In the genomic region with DNA sequence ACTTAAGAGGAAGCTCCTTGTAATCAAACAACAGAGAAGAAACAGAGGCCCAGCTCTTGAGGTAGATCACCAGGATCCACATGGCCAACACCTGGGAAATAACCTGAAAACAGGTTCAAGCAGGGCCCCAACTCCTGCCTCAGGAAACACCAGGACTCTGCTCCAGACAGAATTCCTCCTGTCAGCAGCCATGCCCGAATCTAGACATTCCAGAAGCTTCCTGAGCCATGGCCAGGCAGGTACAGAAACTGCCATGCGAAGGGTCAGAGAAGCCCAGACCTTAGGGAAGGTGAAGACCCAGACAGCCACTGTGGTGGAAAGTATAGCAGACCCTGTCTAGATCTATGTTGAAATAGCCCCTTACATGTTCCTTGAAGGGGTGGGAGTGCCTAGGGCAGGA, we compare ENCODE assay signal across 23 mouse cellular contexts. TPM values are rescaled to one million over a fixed set of nuclear protein-coding genes. Genes with fewer than 3 reads are reported as not detected.
"Had no signal": no experiment of that assay in that cellular context is flagged by ENCODE, and none has a peak within 500 bp of the region (broad histone marks: within the 10 kb centered on the region; RNA-seq: fewer than 3 reads in every experiment).

No protein-coding gene starts in this region.

- H3K4me3 ChIP-seq: forebrain, embryonic 15.5 days; heart, embryonic 10.5 days; heart, embryonic 12.5 days; hindbrain, embryonic 13.5 days; hindbrain, embryonic 15.5 days; limb, embryonic 10.5 days; limb, embryonic 12.5 days; liver, embryonic 13.5 days; liver, embryonic 15.5 days had no signal

- ATAC-seq: forebrain, embryonic 15.5 days; forebrain, postnatal 0 days; hindbrain, postnatal 0 days; intestine, embryonic 16.5 days; liver, postnatal 0 days had no signal

- H3K27ac ChIP-seq: forebrain, embryonic 15.5 days; heart, embryonic 10.5 days; hindbrain, embryonic 13.5 days; hindbrain, embryonic 15.5 days; hindbrain, postnatal 0 days; limb, embryonic 10.5 days; limb, embryonic 12.5 days; liver, embryonic 13.5 days; liver, embryonic 15.5 days had no signal

- H3K9ac ChIP-seq: forebrain, embryonic 15.5 days; forebrain, postnatal 0 days; heart, embryonic 12.5 days; hindbrain, embryonic 13.5 days; hindbrain, embryonic 15.5 days; limb, embryonic 12.5 days; liver, embryonic 13.5 days; liver, embryonic 15.5 days; liver, postnatal 0 days had no signal

- H3K9me3 ChIP-seq: forebrain, embryonic 15.5 days; heart, embryonic 10.5 days; heart, embryonic 12.5 days; hindbrain, embryonic 13.5 days; hindbrain, embryonic 15.5 days; limb, embryonic 10.5 days; limb, embryonic 12.5 days; liver, embryonic 13.5 days; liver, embryonic 15.5 days had no signal

- H3K36me3 ChIP-seq: forebrain, embryonic 15.5 days; heart, embryonic 10.5 days; heart, embryonic 12.5 days; hindbrain, embryonic 13.5 days; hindbrain, embryonic 15.5 days; limb, embryonic 10.5 days; limb, embryonic 12.5 days; liver, embryonic 13.5 days; liver, embryonic 15.5 days had no signal

- H3K4me1 ChIP-seq: forebrain, embryonic 15.5 days; heart, embryonic 10.5 days; heart, embryonic 12.5 days; hindbrain, embryonic 13.5 days; hindbrain, embryonic 15.5 days; limb, embryonic 10.5 days; limb, embryonic 12.5 days; liver, embryonic 13.5 days; liver, embryonic 15.5 days had no signal

- DNase-seq: forebrain, postnatal 0 days; gastrocnemius, postnatal 14 days; gastrocnemius, postnatal 36 days; heart, adult 18-20 months; heart, postnatal 14 days; heart, postnatal 36 days; layer of hippocampus, adult 9-11 months; layer of hippocampus, postnatal 36 days; liver; liver, embryonic 13.5 days; liver, postnatal 0 days had no signal

- H3K4me2 ChIP-seq: forebrain, embryonic 15.5 days; heart, embryonic 12.5 days; hindbrain, embryonic 13.5 days; hindbrain, embryonic 15.5 days; limb, embryonic 12.5 days; liver, embryonic 11.5 days; liver, embryonic 13.5 days; liver, embryonic 15.5 days had no signal

- H3K27me3 ChIP-seq: forebrain, embryonic 15.5 days; heart, embryonic 12.5 days; hindbrain, embryonic 13.5 days; hindbrain, embryonic 15.5 days; limb, embryonic 12.5 days; liver, embryonic 13.5 days; liver, embryonic 15.5 days had no signal

RNA-seq across cellular contexts. Expression of a gene that starts 30.2 kb away (rescaled TPM):
- total RNA-seq: hematopoietic stem cell, adult 5-6 weeks had no signal
